5 mouse cellular contexts compared by ENCODE assay signal in the genomic region with DNA sequence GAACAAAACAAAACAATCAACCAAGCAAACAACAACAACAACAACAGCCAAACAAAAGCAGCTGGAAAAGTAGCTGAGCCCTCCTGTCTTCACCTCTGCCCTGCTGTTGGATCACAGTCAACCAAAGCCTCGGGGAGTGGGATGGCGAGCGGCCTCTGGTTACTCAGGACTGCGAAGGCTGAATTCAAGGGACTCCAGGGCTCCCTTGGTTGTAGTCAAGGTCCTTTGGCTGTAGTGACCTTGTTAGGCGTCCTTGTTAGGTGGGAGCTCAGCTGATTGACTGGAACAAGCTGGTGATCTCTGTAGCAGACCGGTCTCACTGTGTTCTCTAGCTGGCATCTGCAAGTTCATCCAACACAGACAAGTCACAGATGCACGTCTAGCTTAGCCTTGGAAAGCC.
"Had no signal": no experiment of that assay in that cellular context is flagged by ENCODE, and none has a peak within 500 bp of the region (broad histone marks: within the 10 kb centered on the region; RNA-seq: fewer than 3 reads in every experiment).

No protein-coding gene starts in this region.

- DNase-seq: lung, adult 18-20 months; right cerebral cortex, adult 18-20 months; right cerebral cortex, postnatal 25 days; thymus, adult 2 months; thymus, postnatal 36 days had no signal
